15 mouse cellular contexts compared by ENCODE assay signal in the genomic region with DNA sequence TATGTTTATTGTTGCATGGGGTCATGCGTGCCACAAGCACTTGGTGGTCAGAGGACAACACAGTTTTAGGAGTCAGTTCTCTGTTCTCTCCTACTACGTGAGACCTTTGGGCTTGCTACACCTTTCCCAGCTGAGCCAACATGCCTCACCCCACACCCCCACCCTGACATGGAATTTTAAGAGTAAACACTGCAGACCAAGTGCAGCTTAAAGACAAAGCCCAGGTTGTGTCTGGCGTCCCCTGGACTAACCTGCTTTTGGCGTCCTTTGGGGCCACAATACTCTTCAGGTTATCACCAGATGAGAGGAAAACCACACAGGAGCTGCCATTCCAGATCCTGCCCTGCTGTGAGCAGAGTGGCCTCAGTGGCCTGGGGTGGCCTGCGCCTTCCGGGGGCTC. TPM values are rescaled to one million over a fixed set of nuclear protein-coding genes. Genes with fewer than 3 reads are reported as not detected.
DNase-seq lines count a peak whose midpoint lies in the region; ATAC-seq lines count a peak whose summit lies in the region.
"Had no signal": no experiment of that assay in that cellular context is flagged by ENCODE, and none has a peak within 500 bp of the region (broad histone marks: within the 10 kb centered on the region; RNA-seq: fewer than 3 reads in every experiment).

No protein-coding gene starts in this region.

- WGBS in midbrain, embryonic 10.5 days = 75% methylated on average over 6 of the region's 6 CpGs
- WGBS in midbrain, embryonic 15.5 days = 75% methylated on average over 6 of the region's 6 CpGs
- WGBS in intestine, embryonic 15.5 days = 32% methylated on average over 6 of the region's 6 CpGs
- WGBS in lung, embryonic 15.5 days = 40% methylated on average over 6 of the region's 6 CpGs
- WGBS in stomach, embryonic 15.5 days = 51% methylated on average over 6 of the region's 6 CpGs

- 0 out of 2 replicates have a peak overlapping the region, but pooled peaks have one; percentile 38 for H3K27ac ChIP-seq in midbrain, embryonic 10.5 days (replicated peaks)
- no peak overlapping the region for H3K27ac ChIP-seq in midbrain, embryonic 15.5 days
- peak overlapping the region; percentile 37 for H3K27ac ChIP-seq in intestine, embryonic 15.5 days
- H3K27ac ChIP-seq in lung, embryonic 15.5 days = peak overlapping the region; percentile 95
- peak overlapping the region; percentile 87 for H3K27ac ChIP-seq in stomach, embryonic 15.5 days
- H3K27ac ChIP-seq: liver, embryonic 13.5 days had no signal

- H3K4me1 ChIP-seq in midbrain, embryonic 10.5 days = peaks cover 7% of the 10 kb centered on the region
- H3K4me1 ChIP-seq in midbrain, embryonic 15.5 days = no peaks in the 10 kb centered on the region
- H3K4me1 ChIP-seq in intestine, embryonic 15.5 days (replicated peaks) = peaks cover 26% of the 10 kb centered on the region
- H3K4me1 ChIP-seq in lung, embryonic 15.5 days = peaks cover 51% of the 10 kb centered on the region
- peaks cover 32% of the 10 kb centered on the region for H3K4me1 ChIP-seq in stomach, embryonic 15.5 days
- H3K4me1 ChIP-seq: heart, embryonic 15.5 days had no signal

- no peak overlapping the region for H3K9ac ChIP-seq in midbrain, embryonic 15.5 days
- no peak overlapping the region for H3K9ac ChIP-seq in intestine, embryonic 15.5 days
- no peak overlapping the region for H3K9ac ChIP-seq in lung, embryonic 15.5 days
- H3K9ac ChIP-seq in stomach, embryonic 15.5 days = no peak overlapping the region; the same call in 1 of the 2 replicates
- H3K9ac ChIP-seq: heart, embryonic 15.5 days; liver, embryonic 13.5 days had no signal

- no peak for ATAC-seq in midbrain, embryonic 15.5 days (replicated peaks)
- peak; percentile 78 for ATAC-seq in intestine, embryonic 15.5 days
- ATAC-seq in lung, embryonic 15.5 days (ENCODE audit: borderline replicate concordance, extremely low read depth, low FRiP score, low TSS enrichment) = peak; percentile 47
- ATAC-seq in stomach, embryonic 15.5 days (ENCODE audit: insufficient read depth, low FRiP score, low read depth) = peak; percentile 77

- no peak for DNase-seq in midbrain, embryonic 10.5 days (ENCODE audit: low spot score)
- no peak for DNase-seq in layer of hippocampus, adult 8-10 months (ENCODE audit: low spot score in 2 of 2)
- no peak for DNase-seq in heart, postnatal 14 days
- DNase-seq: adrenal gland, postnatal 14 days; kidney, adult 2 months; kidney, postnatal 4 days; liver, embryonic 13.5 days; right cerebral cortex, postnatal 25 days had no signal

- no peaks in the 10 kb centered on the region for H3K27me3 ChIP-seq in midbrain, embryonic 10.5 days (ENCODE audit: low read depth, poor library complexity, severe bottlenecking)
- no peaks in the 10 kb centered on the region for H3K27me3 ChIP-seq in midbrain, embryonic 15.5 days (replicated peaks)
- no peaks in the 10 kb centered on the region for H3K27me3 ChIP-seq in intestine, embryonic 15.5 days (replicated peaks)
- H3K27me3 ChIP-seq in lung, embryonic 15.5 days = no peaks in the 10 kb centered on the region
- H3K27me3 ChIP-seq in stomach, embryonic 15.5 days (replicated peaks) = no peaks in the 10 kb centered on the region
- H3K27me3 ChIP-seq: heart, embryonic 15.5 days; liver, embryonic 13.5 days had no signal

- no peak overlapping the region for H3K4me2 ChIP-seq in midbrain, embryonic 15.5 days
- H3K4me2 ChIP-seq in intestine, embryonic 15.5 days (replicated peaks) = 0 out of 2 replicates have a peak overlapping the region, but pooled peaks have one; percentile 14
- no peak overlapping the region for H3K4me2 ChIP-seq in lung, embryonic 15.5 days
- no peak overlapping the region for H3K4me2 ChIP-seq in stomach, embryonic 15.5 days
- H3K4me2 ChIP-seq: heart, embryonic 15.5 days; liver, embryonic 13.5 days had no signal

- no peak overlapping the region for H3K4me3 ChIP-seq in midbrain, embryonic 10.5 days
- H3K4me3 ChIP-seq in midbrain, embryonic 15.5 days = no peak overlapping the region
- H3K4me3 ChIP-seq in intestine, embryonic 15.5 days (replicated peaks) = no peak overlapping the region
- H3K4me3 ChIP-seq in lung, embryonic 15.5 days = no peak overlapping the region
- H3K4me3 ChIP-seq in stomach, embryonic 15.5 days (replicated peaks) = no peak overlapping the region
- H3K4me3 ChIP-seq: heart, embryonic 15.5 days; liver, embryonic 13.5 days had no signal

- peaks cover 8% of the 10 kb centered on the region for H3K9me3 ChIP-seq in midbrain, embryonic 10.5 days (replicated peaks)
- no peaks in the 10 kb centered on the region for H3K9me3 ChIP-seq in midbrain, embryonic 15.5 days
- H3K9me3 ChIP-seq in intestine, embryonic 15.5 days = no peaks in the 10 kb centered on the region
- no peaks in the 10 kb centered on the region for H3K9me3 ChIP-seq in lung, embryonic 15.5 days
- H3K9me3 ChIP-seq in stomach, embryonic 15.5 days = no peaks in the 10 kb centered on the region
- H3K9me3 ChIP-seq: heart, embryonic 15.5 days; liver, embryonic 13.5 days had no signal

- intact Hi-C loops in heart, postnatal 14 days (cut with DNase I) = no loop called here

- H3K36me3 ChIP-seq in midbrain, embryonic 10.5 days = peaks cover 68% of the 10 kb centered on the region
- H3K36me3 ChIP-seq in midbrain, embryonic 15.5 days (replicated peaks) = peaks cover 17% of the 10 kb centered on the region; the same call in 1 of the 2 replicates
- H3K36me3 ChIP-seq in intestine, embryonic 15.5 days = peaks cover 13% of the 10 kb centered on the region
- H3K36me3 ChIP-seq in lung, embryonic 15.5 days = peaks cover 14% of the 10 kb centered on the region
- H3K36me3 ChIP-seq in stomach, embryonic 15.5 days = peaks cover 21% of the 10 kb centered on the region

RNA-seq across cellular contexts. Expression of a gene that starts 23.4 kb away (rescaled TPM):
- polyA plus RNA-seq in midbrain, embryonic 10.5 days (2016; fragmentation: Nextera tagmentation; extraction: Ambion mirVana) = 16.1 and 19.3 TPM in 2 replicates
- 40.3 and 43.2 TPM in 2 replicates for polyA plus RNA-seq in midbrain, embryonic 15.5 days (2015; fragmentation: Nextera tagmentation; extraction: Ambion mirVana)
- polyA plus RNA-seq in intestine, embryonic 15.5 days (2015; fragmentation: Nextera tagmentation; extraction: Ambion mirVana) = 18.1 and 19.4 TPM in 2 replicates
- polyA plus RNA-seq in lung, embryonic 15.5 days (2015; fragmentation: Nextera tagmentation; extraction: Ambion mirVana) = 24.0 and 24.8 TPM in 2 replicates
- 18.2 and 18.4 TPM in 2 replicates for polyA plus RNA-seq in stomach, embryonic 15.5 days (2015; fragmentation: Nextera tagmentation; extraction: Ambion mirVana)
- total RNA-seq in layer of hippocampus, adult 8-10 months (2022) = 100 to 1,000 TPM; 124 to 150 (median 133) TPM
- 1 to 10 TPM; 5.5 to 6.9 TPM for total RNA-seq in heart, postnatal 14 days (2021)

RNA-seq across cellular contexts. Expression of a gene that starts 27.5 kb away (rescaled TPM):
- 68.8 and 75.6 TPM in 2 replicates for polyA plus RNA-seq in midbrain, embryonic 10.5 days (2016; fragmentation: Nextera tagmentation; extraction: Ambion mirVana)
- 104 and 107 TPM in 2 replicates for polyA plus RNA-seq in midbrain, embryonic 15.5 days (2015; fragmentation: Nextera tagmentation; extraction: Ambion mirVana)
- 68.4 and 73.7 TPM in 2 replicates for polyA plus RNA-seq in intestine, embryonic 15.5 days (2015; fragmentation: Nextera tagmentation; extraction: Ambion mirVana)
- 83.9 and 89.4 TPM in 2 replicates for polyA plus RNA-seq in lung, embryonic 15.5 days (2015; fragmentation: Nextera tagmentation; extraction: Ambion mirVana)
- 68.3 and 78.5 TPM in 2 replicates for polyA plus RNA-seq in stomach, embryonic 15.5 days (2015; fragmentation: Nextera tagmentation; extraction: Ambion mirVana)
- 10 to 100 TPM; 53.4 to 60.4 (median 58.8) TPM for total RNA-seq in layer of hippocampus, adult 8-10 months (2022)
- 10 to 100 TPM; 20.7 to 23.3 TPM for total RNA-seq in heart, postnatal 14 days (2021)

RNA-seq across cellular contexts. Expression of a gene that starts 47.6 kb away (rescaled TPM):
- polyA plus RNA-seq in midbrain, embryonic 10.5 days (2016; fragmentation: Nextera tagmentation; extraction: Ambion mirVana) = 0.42 and 1.1 TPM in 2 replicates
- polyA plus RNA-seq in midbrain, embryonic 15.5 days (2015; fragmentation: Nextera tagmentation; extraction: Ambion mirVana) = 1.3 and 4.1 TPM in 2 replicates
- 0.64 and 1.00 TPM in 2 replicates for polyA plus RNA-seq in intestine, embryonic 15.5 days (2015; fragmentation: Nextera tagmentation; extraction: Ambion mirVana)
- not detected in 2 replicates for polyA plus RNA-seq in lung, embryonic 15.5 days (2015; fragmentation: Nextera tagmentation; extraction: Ambion mirVana)
- polyA plus RNA-seq in stomach, embryonic 15.5 days (2015; fragmentation: Nextera tagmentation; extraction: Ambion mirVana) = 0.49 TPM in 1 of 2 replicates, not detected in the other
- total RNA-seq in layer of hippocampus, adult 8-10 months (2022) = not detected
- total RNA-seq in heart, postnatal 14 days (2021) = not detected
- total RNA-seq: adrenal gland, postnatal 14 days; gastrocnemius, postnatal 4 days; left cerebral cortex, postnatal 25 days had no signal
- polyA plus RNA-seq: heart, embryonic 15.5 days; kidney, adult 2 months; liver, embryonic 13.5 days had no signal
